Mouse (Mus musculus) G1E (cell line): ENCODE results near the gene Hgd. TPM values are rescaled to one million over a fixed set of nuclear protein-coding genes. Genes with fewer than 3 reads are reported as not detected.
"Not testable (repeated sequence)": the region's sequence is repeated elsewhere in the genome, so short reads cannot be mapped to it uniquely, and the experiment has no call there.

Experiments used
- ATAC-seq: 2 replicates; pipeline ENCODE4 v1.8.0; 2016; ENCODE audit warnings: mild to moderate bottlenecking; ENCODE audit not compliant: insufficient number of reproducible peaks, poor library complexity, low FRiP score, severe bottlenecking; ENCODE audit errors: extremely low read depth
- DNase-seq: peaks from one replicate; pipeline ENCODE4 v3.0.0; 2012; ENCODE audit warnings: low spot score
- H3K27me3 ChIP-seq: 2 replicates; pipeline ENCODE4 v1.6.1; 2012; ENCODE audit warnings: mild to moderate bottlenecking, low read length, inconsistent platforms; ENCODE audit not compliant: insufficient read depth
- H3K36me3 ChIP-seq: replicated peaks from 2 replicates; pipeline ENCODE3; 2012; ENCODE audit warnings: mild to moderate bottlenecking, inconsistent platforms
- H3K4me1 ChIP-seq: 2 replicates; pipeline ENCODE4 v1.6.1; 2012; ENCODE audit warnings: low read depth, low read length, inconsistent platforms, mixed read lengths; ENCODE audit not compliant: insufficient read depth
- H3K4me3 ChIP-seq: 2 replicates; pipeline ENCODE4 v1.5.1; 2012; ENCODE audit warnings: low read depth, mild to moderate bottlenecking, inconsistent platforms, low read length, moderate library complexity, mixed read lengths
- H3K9me3 ChIP-seq: replicated peaks from 2 replicates; pipeline ENCODE4 v1.6.1; 2012; ENCODE audit warnings: inconsistent platforms
- CTCF ChIP-seq: IDR thresholded peaks from 2 replicates; pipeline ENCODE4 v1.5.1; 2012; ENCODE audit warnings: low read depth, low read length, inconsistent platforms, mixed read lengths
- GATA1 ChIP-seq: IDR thresholded peaks from 2 replicates; pipeline ENCODE4 v1.6.1; 2012; ENCODE audit warnings: borderline replicate concordance, low read length, inconsistent platforms, mixed read lengths
- GATA2 ChIP-seq: IDR thresholded peaks from 2 replicates; pipeline ENCODE4 v1.6.1; 2012; ENCODE audit warnings: low read depth, low read length, inconsistent platforms, borderline replicate concordance
- POLR2AphosphoS5 ChIP-seq: IDR thresholded peaks from 2 replicates; pipeline ENCODE4 v1.6.1; 2012; ENCODE audit warnings: low read depth, low read length, inconsistent platforms; ENCODE audit not compliant: insufficient replicate concordance
- TAL1 ChIP-seq: conservative IDR thresholded peaks from 2 replicates; pipeline ENCODE4 v1.6.1; 2012; ENCODE audit warnings: low read depth, low read length, inconsistent platforms, mixed read lengths
- polyA plus RNA-seq: library from polyadenylated mRNA; stranded (reverse); fragments of >175 nt; gene quantifications from 2 replicates; pipeline ENCODE4 v1.2.3, GENCODE M21; 2012
- total RNA-seq, 2 experiments: library from RNA; stranded (forward) in 1 of 2; stranded (reverse) in 1 of 2; fragments of 200-1000 nt in 1 of 2; fragments of >200 nt in 1 of 2; fragmentation: Nextera tagmentation in 1 of 2; gene quantifications; 2 replicates each; pipeline ENCODE4 v1.2.3; 2014 to 2017

Hgd gene
- total and polyA plus RNA-seq, 3 experiments, result not detected

- no peak for TF ChIP-seq TAL1
- TF ChIP-seq CTCF, result no peak
- TF ChIP-seq GATA2, result no peak
- TF ChIP-seq GATA1, result no peak
- TF ChIP-seq POLR2AphosphoS5, result no peak
- Histone ChIP-seq H3K27me3 (peaks cover 13% of the 10 kb centered on the region; the same call in 1 of the 2 replicates), H3K4me3 (no peak overlapping the region), H3K9me3 (no peaks in the 10 kb centered on the region), H3K36me3 (no peaks in the 10 kb centered on the region), H3K4me1 (0 out of 2 replicates have a peak, but pooled peaks cover 3% of the 10 kb centered on the region)
- DNase-seq (no peak), ATAC-seq (no peak)
These were observed 54.6 kb downstream of the Hgd start for GRCm38 (mm10) chr16:37634578-37634977.

DNA sequence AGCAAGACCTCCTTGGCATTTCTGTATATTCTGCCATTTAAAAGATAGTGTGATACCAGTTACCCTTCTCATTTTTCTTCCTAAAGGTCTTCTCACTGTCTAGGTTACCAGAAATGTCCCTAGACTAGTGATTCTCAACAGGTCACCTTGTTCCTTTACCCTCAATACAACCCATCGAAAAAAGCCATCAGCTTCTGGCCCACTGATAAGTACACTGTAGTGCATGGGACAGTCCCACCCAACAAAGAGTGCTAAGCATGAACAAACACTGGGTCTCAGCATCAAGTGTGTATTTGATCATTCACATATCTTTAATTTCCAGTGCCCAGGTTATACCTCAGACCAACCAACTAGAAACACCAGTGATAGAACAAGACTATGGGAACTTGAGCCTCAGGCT lies 55.1 kb downstream of the Hgd start:
- no peak for ATAC-seq
- Histone ChIP-seq H3K4me3 (no peak overlapping the region), H3K4me1 (0 out of 2 replicates have a peak, but pooled peaks cover 3% of the 10 kb centered on the region), H3K36me3 (no peaks in the 10 kb centered on the region), H3K9me3 (no peaks in the 10 kb centered on the region), H3K27me3 (peaks cover 13% of the 10 kb centered on the region; the same call in 1 of the 2 replicates)
- DNase-seq, result no peak
- TF ChIP-seq TAL1 (no peak), GATA1 (no peak), POLR2AphosphoS5 (no peak), CTCF (no peak), GATA2 (no peak)

- no peak for DNase-seq
- no peaks in the 10 kb centered on the region for H3K36me3 ChIP-seq
- H3K4me1 ChIP-seq, result 0 out of 2 replicates have a peak, but pooled peaks cover 3% of the 10 kb centered on the region
- no peak for TF ChIP-seq CTCF
- no peak for TF ChIP-seq GATA2
- TF ChIP-seq TAL1, result no peak
- TF ChIP-seq POLR2AphosphoS5, result no peak
- no peak for TF ChIP-seq GATA1
- H3K4me3 ChIP-seq, result no peak overlapping the region
- peaks cover 13% of the 10 kb centered on the region; the same call in 1 of the 2 replicates for H3K27me3 ChIP-seq
- no peaks in the 10 kb centered on the region for H3K9me3 ChIP-seq
- no peak for ATAC-seq
These were observed 56.2 kb downstream of the Hgd start for GRCm38 (mm10) chr16:37636107-37636506.

GRCm38 (mm10) chr16:37637802-37638201 lies 57.8 kb downstream of the Hgd start:
- DNase-seq (no peak), ATAC-seq (no peak)
- no peaks in the 10 kb centered on the region for H3K36me3 ChIP-seq
- peaks cover 13% of the 10 kb centered on the region; the same call in 1 of the 2 replicates for H3K27me3 ChIP-seq
- 0 out of 2 replicates have a peak, but pooled peaks cover 3% of the 10 kb centered on the region for H3K4me1 ChIP-seq
- H3K4me3 ChIP-seq, result no peak overlapping the region
- TF ChIP-seq TAL1, result no peak
- TF ChIP-seq GATA2, result no peak
- TF ChIP-seq CTCF, result no peak
- TF ChIP-seq GATA1, result no peak
- TF ChIP-seq POLR2AphosphoS5, result no peak
- H3K9me3 ChIP-seq, result no peaks in the 10 kb centered on the region

GRCm38 (mm10) chr16:37640522-37640921 lies 60.6 kb downstream of the Hgd start:
- H3K36me3 ChIP-seq, result peaks cover 16% of the 10 kb centered on the region
- not testable (repeated sequence) for H3K9me3 ChIP-seq, H3K4me1 ChIP-seq, H3K4me3 ChIP-seq, DNase-seq, ATAC-seq
- H3K27me3 ChIP-seq, result peaks cover 13% of the 10 kb centered on the region; the same call in 1 of the 2 replicates

DNA sequence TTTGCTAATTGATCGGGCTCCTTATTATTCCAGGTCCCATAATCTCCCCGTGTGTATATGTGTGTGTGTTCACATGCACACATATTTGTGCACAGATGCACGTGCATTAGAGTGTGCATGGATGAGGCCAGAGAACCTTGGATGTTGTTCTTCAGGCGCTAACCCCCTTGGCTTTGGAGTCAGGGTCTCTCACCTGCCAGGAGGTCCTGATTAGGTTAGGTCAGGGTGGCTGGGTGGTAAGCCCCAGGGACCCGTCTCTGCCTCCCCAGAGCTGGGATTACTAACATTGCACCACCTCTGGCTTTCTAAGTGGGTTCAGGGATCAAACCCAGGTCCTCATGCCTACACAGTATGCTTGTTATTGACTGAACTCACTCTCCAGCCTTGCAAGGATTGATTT lies 64.5 kb downstream of the Hgd start:
- H3K27me3 ChIP-seq, result no peaks in the 10 kb centered on the region
- no peaks in the 10 kb centered on the region for H3K9me3 ChIP-seq
- peaks cover 4% of the 10 kb centered on the region; the same call in 1 of the 2 replicates for H3K4me1 ChIP-seq
- peaks cover 53% of the 10 kb centered on the region for H3K36me3 ChIP-seq
- ATAC-seq (no peak), DNase-seq (no peak)
- no peak overlapping the region for H3K4me3 ChIP-seq
- TF ChIP-seq GATA1, result no peak
- TF ChIP-seq POLR2AphosphoS5, result no peak
- no peak for TF ChIP-seq GATA2
- TF ChIP-seq CTCF, result no peak
- TF ChIP-seq TAL1, result no peak

GRCm38 (mm10) chr16:37645211-37645610 lies 65.3 kb downstream of the Hgd start:
- no peaks in the 10 kb centered on the region for H3K27me3 ChIP-seq
- peaks cover 57% of the 10 kb centered on the region for H3K36me3 ChIP-seq
- H3K4me3 ChIP-seq, result no peak overlapping the region
- peaks cover 6% of the 10 kb centered on the region for H3K4me1 ChIP-seq
- no peaks in the 10 kb centered on the region for H3K9me3 ChIP-seq
- no peak for TF ChIP-seq TAL1
- TF ChIP-seq GATA2, result no peak
- TF ChIP-seq GATA1, result no peak
- TF ChIP-seq POLR2AphosphoS5, result no peak
- no peak for TF ChIP-seq CTCF
- ATAC-seq (no peak), DNase-seq (no peak)
